Mouse (Mus musculus): ENCODE results near the gene Pum1. TPM values are rescaled to one million over a fixed set of nuclear protein-coding genes. Genes with fewer than 3 reads are reported as not detected.
"Not testable (repeated sequence)": the region's sequence is repeated elsewhere in the genome, so short reads cannot be mapped to it uniquely, and the experiment has no call there.

Pum1 gene
- polyA plus RNA-seq, 1 experiment from 2014 or later: 31.7 TPM

GRCm38 (mm10) chr4:130652546-130652945, 10.6 kb upstream of the Pum1 start:
- H3K27me3 ChIP-seq: peaks cover 7% of the 10 kb centered on the region; the same call in 1 of the 2 replicates
- 65% methylated on average over 4 of the region's 4 CpGs for WGBS (ENCODE audit: insufficient replicate concordance)
- no peaks in the 10 kb centered on the region for H3K9me3 ChIP-seq (replicated peaks)
- H3K9ac ChIP-seq: no peak overlapping the region
- H3K27ac ChIP-seq (replicated peaks): no peak overlapping the region
- no peak overlapping the region for H3K4me3 ChIP-seq (replicated peaks)
- H3K36me3 ChIP-seq (replicated peaks): no peaks in the 10 kb centered on the region
- peaks cover 5% of the 10 kb centered on the region for H3K4me1 ChIP-seq (replicated peaks)
- no peak for ATAC-seq (ENCODE audit: insufficient read depth)
- no peak overlapping the region for H3K4me2 ChIP-seq

GRCm38 (mm10) chr4:130657820-130658565, 5.1 kb upstream of the Pum1 start:
- peak overlapping the region; percentile 7; the same call in 1 of the 2 replicates for H3K27ac ChIP-seq (replicated peaks)
- WGBS (ENCODE audit: insufficient replicate concordance): 29% methylated on average over 1 of the region's 1 CpGs

GRCm38 (mm10) chr4:130659470-130659869, 3.7 kb upstream of the Pum1 start:
- no peaks in the 10 kb centered on the region for H3K27me3 ChIP-seq
- no peak overlapping the region for H3K27ac ChIP-seq (replicated peaks)
- no peaks in the 10 kb centered on the region for H3K9me3 ChIP-seq (replicated peaks)
- 80% methylated on average over 6 of the region's 6 CpGs for WGBS (ENCODE audit: insufficient replicate concordance)
- no peaks in the 10 kb centered on the region for H3K36me3 ChIP-seq (replicated peaks)
- no peak overlapping the region for H3K9ac ChIP-seq
- peaks cover 55% of the 10 kb centered on the region for H3K4me1 ChIP-seq (replicated peaks)
- no peak for ATAC-seq (ENCODE audit: insufficient read depth)
- H3K4me3 ChIP-seq (replicated peaks): no peak overlapping the region
- no peak overlapping the region for H3K4me2 ChIP-seq

More at GRCm38 (mm10) chr4:130657820-130658565, 5.1 kb upstream of the Pum1 start:
- ATAC-seq (ENCODE audit: insufficient read depth): no peak
- peaks cover 53% of the 10 kb centered on the region for H3K4me1 ChIP-seq (replicated peaks)
- H3K4me3 ChIP-seq (replicated peaks): no peak overlapping the region
- H3K9ac ChIP-seq: no peak overlapping the region
- peak overlapping the region; percentile 29 for H3K4me2 ChIP-seq
- H3K36me3 ChIP-seq (replicated peaks): no peaks in the 10 kb centered on the region
- H3K27me3 ChIP-seq: no peaks in the 10 kb centered on the region
- H3K9me3 ChIP-seq (replicated peaks): no peaks in the 10 kb centered on the region

DNA sequence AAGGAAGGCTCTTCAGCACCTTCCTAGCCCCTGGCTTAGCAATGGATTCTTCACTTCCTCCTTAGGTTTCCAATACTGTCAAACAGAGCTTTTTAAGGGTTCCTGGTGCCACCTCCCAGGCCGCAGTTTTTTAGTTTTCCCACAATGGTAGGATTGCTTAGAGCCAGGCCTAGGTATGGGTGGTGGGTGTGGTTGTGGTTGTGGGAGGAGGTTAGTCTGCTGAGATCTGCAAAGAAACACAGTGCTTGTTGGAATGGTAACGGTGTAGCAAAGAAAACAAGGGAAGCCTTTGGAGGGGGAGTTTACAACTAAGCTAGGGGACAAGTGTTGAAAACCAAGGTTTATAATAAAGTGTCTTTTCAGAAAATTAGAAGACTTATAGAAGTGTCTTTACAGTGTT, 3.0 kb upstream of the Pum1 start:
- Histone ChIP-seq H3K27me3 (no peaks in the 10 kb centered on the region), H3K4me3 (replicated peaks) (no peak overlapping the region), H3K27ac (replicated peaks) (peak overlapping the region; percentile 95), H3K9me3 (replicated peaks) (no peaks in the 10 kb centered on the region), H3K4me1 (replicated peaks) (peaks cover 58% of the 10 kb centered on the region), H3K4me2 (no peak overlapping the region), H3K36me3 (replicated peaks) (no peaks in the 10 kb centered on the region), H3K9ac (0 out of 2 replicates have a peak overlapping the region, but pooled peaks have one; percentile 18)
- no peak for ATAC-seq (ENCODE audit: insufficient read depth)
- WGBS (ENCODE audit: insufficient replicate concordance): 33% methylated on average over 2 of the region's 2 CpGs

GRCm38 (mm10) chr4:130661151-130661550, 2.0 kb upstream of the Pum1 start:
- peak overlapping the region; percentile 95 for H3K27ac ChIP-seq (replicated peaks)

GRCm38 (mm10) chr4:130662305-130662704, 816 bp upstream of the Pum1 start:
- H3K9me3 ChIP-seq (replicated peaks); ATAC-seq (ENCODE audit: insufficient read depth); H3K27me3 ChIP-seq; H3K36me3 ChIP-seq (replicated peaks): not testable (repeated sequence)
- Histone ChIP-seq H3K9ac (peak overlapping the region; percentile 96), H3K4me3 (replicated peaks) (peak overlapping the region; percentile 93), H3K4me1 (replicated peaks) (peaks cover 76% of the 10 kb centered on the region), H3K27ac (replicated peaks) (peak overlapping the region; percentile 95), H3K4me2 (peak overlapping the region; percentile 80)
- WGBS (ENCODE audit: insufficient replicate concordance): 76% methylated on average over 1 of the region's 1 CpGs

More at GRCm38 (mm10) chr4:130661151-130661550, 2.0 kb upstream of the Pum1 start:
- Histone ChIP-seq H3K4me1 (replicated peaks) (peaks cover 68% of the 10 kb centered on the region), H3K9me3 (replicated peaks) (no peaks in the 10 kb centered on the region), H3K27me3 (no peaks in the 10 kb centered on the region), H3K4me2 (peak overlapping the region; percentile 27; the same call in 1 of the 2 replicates), H3K4me3 (replicated peaks) (peak overlapping the region; percentile 93), H3K9ac (peak overlapping the region; percentile 45), H3K36me3 (replicated peaks) (no peaks in the 10 kb centered on the region)
- peak; percentile 40 for ATAC-seq (ENCODE audit: insufficient read depth)
- 51% methylated on average over 3 of the region's 3 CpGs for WGBS (ENCODE audit: insufficient replicate concordance)

DNA sequence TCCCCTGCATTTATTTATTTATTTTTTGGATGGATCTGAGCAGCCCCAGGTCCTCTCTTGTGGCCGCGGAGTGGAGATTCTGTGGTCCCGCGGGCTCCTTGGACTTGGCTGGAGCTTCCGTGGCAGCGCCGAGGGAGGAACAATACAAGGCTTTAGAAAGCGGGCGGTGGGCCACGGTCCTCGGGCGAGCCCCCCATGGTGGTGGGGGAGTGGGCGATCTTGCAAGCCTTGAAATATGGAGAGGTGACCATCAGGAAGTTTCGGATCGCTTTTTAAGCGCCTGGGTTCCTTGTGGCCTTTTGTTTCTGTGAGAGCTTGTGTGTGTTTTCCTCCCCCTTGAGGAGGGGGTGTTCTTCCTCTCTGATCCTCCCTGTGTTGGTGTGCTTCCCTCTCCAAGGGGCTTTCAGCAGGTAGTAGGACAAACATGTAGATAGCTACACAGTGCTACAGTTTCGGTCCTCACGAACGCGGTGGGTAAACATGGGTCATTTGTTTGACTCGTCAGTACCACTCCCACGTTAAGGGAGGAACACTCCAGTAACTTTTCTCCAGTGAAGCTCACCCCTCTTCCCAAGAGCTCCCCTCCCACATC, 785 bp downstream of the Pum1 start:
- Histone ChIP-seq H3K4me1 (replicated peaks) (peaks cover 76% of the 10 kb centered on the region), H3K9ac (peak overlapping the region; percentile 96), H3K9me3 (replicated peaks) (no peaks in the 10 kb centered on the region), H3K27me3 (no peaks in the 10 kb centered on the region), H3K4me3 (replicated peaks) (peak overlapping the region; percentile 93), H3K4me2 (peak overlapping the region; percentile 80), H3K36me3 (replicated peaks) (peaks cover 8% of the 10 kb centered on the region), H3K27ac (replicated peaks) (peak overlapping the region; percentile 95)
- no peak for ATAC-seq (ENCODE audit: insufficient read depth)
- under 1% methylated on average over 22 of the region's 22 CpGs for WGBS (ENCODE audit: insufficient replicate concordance)

DNA sequence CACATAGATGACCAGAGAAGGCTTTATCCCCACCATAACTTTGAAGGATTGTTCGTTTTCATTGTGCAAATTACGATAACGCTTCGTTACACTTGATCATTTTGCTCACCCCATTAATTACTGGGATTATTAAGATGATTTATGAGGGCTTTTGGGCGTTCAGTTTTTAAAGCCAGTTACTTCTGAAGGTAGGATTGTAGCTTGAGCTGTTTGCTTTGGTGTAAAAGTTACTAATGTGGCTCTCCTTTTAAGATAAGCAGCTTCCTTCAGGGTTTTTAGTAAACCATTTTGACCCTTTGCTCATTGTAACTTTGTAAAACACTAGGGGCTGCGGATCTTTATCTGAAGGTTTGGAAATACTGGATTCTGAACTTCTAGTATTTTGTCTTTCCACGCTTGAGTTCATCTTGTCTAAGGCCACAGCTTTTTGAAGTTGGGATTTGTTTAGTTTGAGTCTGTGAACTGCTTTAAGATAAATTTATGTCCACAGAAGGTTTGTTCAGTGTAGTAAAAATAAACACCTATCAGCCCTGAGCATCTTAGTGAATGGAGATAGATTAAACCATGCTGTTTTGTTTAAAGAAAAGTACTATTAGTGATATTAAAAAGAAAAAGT, 1.4 kb downstream of the Pum1 start:
- no peak for ATAC-seq (ENCODE audit: insufficient read depth)
- H3K9ac ChIP-seq: peak overlapping the region; percentile 96
- peaks cover 12% of the 10 kb centered on the region for H3K36me3 ChIP-seq (replicated peaks)
- H3K4me3 ChIP-seq (replicated peaks): peak overlapping the region; percentile 93
- H3K4me1 ChIP-seq (replicated peaks): peaks cover 77% of the 10 kb centered on the region
- no peaks in the 10 kb centered on the region for H3K27me3 ChIP-seq
- peak overlapping the region; percentile 95 for H3K27ac ChIP-seq (replicated peaks)
- no peaks in the 10 kb centered on the region for H3K9me3 ChIP-seq (replicated peaks)
- WGBS (ENCODE audit: insufficient replicate concordance): 3% methylated on average over 7 of the region's 7 CpGs
- peak overlapping the region; percentile 80 for H3K4me2 ChIP-seq

DNA sequence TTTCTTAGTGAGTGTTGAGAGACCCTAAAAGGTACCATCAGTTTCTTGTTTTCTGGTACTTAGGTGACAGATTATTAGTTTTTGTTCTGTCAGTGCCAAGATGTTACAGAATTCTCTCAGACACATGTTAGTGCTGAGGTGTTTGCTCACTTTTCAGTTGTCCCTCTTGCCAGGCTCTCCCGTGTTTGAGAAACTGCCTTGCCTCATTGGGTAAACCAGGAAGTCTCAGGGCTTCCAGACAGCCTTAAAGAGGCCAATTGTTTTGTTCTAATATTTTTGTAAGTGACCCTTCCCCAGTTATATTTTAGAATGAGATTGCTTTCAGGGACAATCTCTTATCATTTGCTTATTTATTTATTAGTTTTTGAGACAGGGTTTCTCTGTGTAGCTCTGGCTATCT, 2.1 kb downstream of the Pum1 start:
- H3K27me3 ChIP-seq: no peaks in the 10 kb centered on the region
- peaks cover 18% of the 10 kb centered on the region for H3K36me3 ChIP-seq (replicated peaks)
- ATAC-seq (ENCODE audit: insufficient read depth): no peak
- WGBS (ENCODE audit: insufficient replicate concordance): 3% methylated on average over 1 of the region's 1 CpGs
- H3K4me2 ChIP-seq: peak overlapping the region; percentile 80
- H3K4me3 ChIP-seq (replicated peaks): peak overlapping the region; percentile 93
- peaks cover 72% of the 10 kb centered on the region for H3K4me1 ChIP-seq (replicated peaks)
- H3K9ac ChIP-seq: peak overlapping the region; percentile 45
- peak overlapping the region; percentile 95 for H3K27ac ChIP-seq (replicated peaks)
- H3K9me3 ChIP-seq (replicated peaks): no peaks in the 10 kb centered on the region

DNA sequence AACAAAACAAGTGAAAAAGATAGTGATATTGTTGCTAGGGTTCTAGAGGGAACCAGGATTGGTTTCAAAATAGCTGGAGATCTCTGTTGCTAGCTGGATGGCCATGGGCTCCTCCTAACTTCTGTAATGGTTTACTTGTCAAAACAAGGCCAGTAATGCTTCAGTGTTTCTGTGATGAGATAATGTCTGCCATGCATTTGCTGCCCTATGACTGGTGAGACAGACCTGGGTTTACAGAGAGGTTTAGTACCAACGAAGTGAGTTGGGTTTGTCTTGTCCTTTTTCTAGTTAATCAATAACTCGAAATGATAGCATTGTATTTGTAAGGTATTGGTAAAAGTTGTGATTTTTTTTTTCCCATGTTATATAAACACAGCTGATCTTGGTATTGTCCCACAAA, 4.6 kb downstream of the Pum1 start:
- Histone ChIP-seq H3K9ac (no peak overlapping the region), H3K36me3 (replicated peaks) (peaks cover 43% of the 10 kb centered on the region), H3K4me2 (peak overlapping the region; percentile 36), H3K4me1 (replicated peaks) (peaks cover 65% of the 10 kb centered on the region), H3K9me3 (replicated peaks) (no peaks in the 10 kb centered on the region), H3K4me3 (replicated peaks) (0 out of 2 replicates have a peak overlapping the region, but pooled peaks have one; percentile 1), H3K27me3 (no peaks in the 10 kb centered on the region), H3K27ac (replicated peaks) (peak overlapping the region; percentile 51)
- ATAC-seq (ENCODE audit: insufficient read depth): no peak
- 51% methylated on average over 2 of the region's 2 CpGs for WGBS (ENCODE audit: insufficient replicate concordance)

GRCm38 (mm10) chr4:130668541-130668940, 5.4 kb downstream of the Pum1 start:
- H3K36me3 ChIP-seq (replicated peaks): peaks cover 52% of the 10 kb centered on the region

More at GRCm38 (mm10) chr4:130668541-130668940, 5.4 kb downstream of the Pum1 start:
- H3K9ac ChIP-seq: no peak overlapping the region
- H3K9me3 ChIP-seq (replicated peaks): no peaks in the 10 kb centered on the region
- no peaks in the 10 kb centered on the region for H3K27me3 ChIP-seq
- ATAC-seq (ENCODE audit: insufficient read depth): no peak
- peak overlapping the region; percentile 36 for H3K4me2 ChIP-seq
- H3K4me3 ChIP-seq (replicated peaks): no peak overlapping the region
- WGBS (ENCODE audit: insufficient replicate concordance): 11% methylated on average over 2 of the region's 2 CpGs
- H3K27ac ChIP-seq (replicated peaks): no peak overlapping the region; the same call in 1 of the 2 replicates
- peaks cover 62% of the 10 kb centered on the region for H3K4me1 ChIP-seq (replicated peaks)
